Mouse (Mus musculus): ENCODE measurements around the gene Nudt3. TPM values are rescaled to one million over a fixed set of nuclear protein-coding genes. Genes with fewer than 3 reads are reported as not detected.

Nudt3 gene
- polyA plus RNA-seq, 1 experiment: 142 TPM

DNA sequence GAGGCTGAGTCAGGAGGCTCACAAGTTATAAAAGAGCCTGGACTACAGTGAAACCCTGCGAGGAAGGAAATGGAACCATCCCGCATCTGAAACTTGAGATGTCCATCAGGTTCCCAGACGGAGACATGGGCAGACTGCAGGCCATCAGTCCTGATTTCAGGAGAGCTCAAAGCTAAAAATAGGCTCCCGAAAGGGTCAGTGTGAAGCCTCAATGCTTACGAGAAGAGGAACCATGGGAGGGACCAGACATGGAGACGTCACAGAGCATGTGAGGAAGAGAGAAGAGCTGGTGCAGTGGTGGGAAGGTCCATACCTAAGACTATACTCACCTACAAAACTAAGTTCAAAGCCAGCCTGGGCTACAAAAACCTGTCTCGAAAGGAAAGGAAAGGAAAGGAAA, 7.9 kb downstream of the Nudt3 start:
- Histone ChIP-seq H3K4me3 (no peak overlapping the region), H3K27me3 (ENCODE audit: control insufficient read depth, insufficient read depth, insufficient read length) (no peaks in the 10 kb centered on the region), H3K79me2 (ENCODE audit: control insufficient read depth, insufficient read depth) (peaks cover 100% of the 10 kb centered on the region), H3ac (ENCODE audit: control insufficient read depth, insufficient read length) (no peak overlapping the region), H3K4me2 (ENCODE audit: low read depth) (no peak overlapping the region), H3K36me3 (ENCODE audit: control insufficient read depth, insufficient read depth) (peaks cover 3% of the 10 kb centered on the region)
- TF ChIP-seq POLR2AphosphoS2 (IDR thresholded peaks at IDR 0.05; ENCODE audit: insufficient read length, low read depth) (no peak), E2F4 (IDR thresholded peaks at IDR 0.05; ENCODE audit: insufficient read depth) (no peak), TCF3 (IDR thresholded peaks at IDR 0.05; ENCODE audit: insufficient read length, low read depth) (no peak), MYOG (IDR thresholded peaks at IDR 0.05; ENCODE audit: control insufficient read depth in 1 of 3, insufficient read depth in 1 of 3, insufficient read length in 2 of 3, low read depth in 2 of 3) (no peak), CEBPB (IDR thresholded peaks at IDR 0.05; ENCODE audit: insufficient read depth, poor library complexity, severe bottlenecking) (no peak), MAX (IDR thresholded peaks at IDR 0.05; ENCODE audit: low read depth) (no peak), POLR2A (IDR thresholded peaks at IDR 0.05; ENCODE audit: insufficient read length, low read depth) (no peak), REST (IDR thresholded peaks at IDR 0.05; ENCODE audit: insufficient read depth, insufficient read length) (no peak), USF1 (IDR thresholded peaks at IDR 0.05; ENCODE audit: low read depth) (no peak), SRF (IDR thresholded peaks at IDR 0.05; ENCODE audit: control insufficient read depth, insufficient read length, low read depth) (no peak)

DNA sequence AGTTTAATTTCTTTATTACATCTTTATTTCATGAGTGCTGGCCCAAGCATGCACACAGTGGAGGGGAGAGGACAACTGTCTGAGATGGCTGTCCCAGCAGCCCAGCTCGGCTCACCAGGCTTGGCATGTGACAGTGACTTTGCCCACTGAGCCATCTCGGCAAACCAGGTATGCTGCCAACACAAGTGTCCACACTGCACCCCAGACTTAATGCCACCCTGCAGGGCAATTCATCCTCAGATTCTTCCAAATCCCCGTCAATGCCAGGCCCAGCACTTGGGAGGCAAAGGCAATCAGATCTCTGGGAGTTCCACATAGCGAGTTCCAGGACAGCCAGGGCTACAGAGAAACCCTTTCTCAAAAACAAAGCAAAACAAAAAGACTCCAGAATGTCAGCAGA, 10.3 kb downstream of the Nudt3 start:
- Histone ChIP-seq H3K36me3 (ENCODE audit: control insufficient read depth, insufficient read depth) (peaks cover 3% of the 10 kb centered on the region), H3K79me2 (ENCODE audit: control insufficient read depth, insufficient read depth) (peaks cover 100% of the 10 kb centered on the region)

DNA sequence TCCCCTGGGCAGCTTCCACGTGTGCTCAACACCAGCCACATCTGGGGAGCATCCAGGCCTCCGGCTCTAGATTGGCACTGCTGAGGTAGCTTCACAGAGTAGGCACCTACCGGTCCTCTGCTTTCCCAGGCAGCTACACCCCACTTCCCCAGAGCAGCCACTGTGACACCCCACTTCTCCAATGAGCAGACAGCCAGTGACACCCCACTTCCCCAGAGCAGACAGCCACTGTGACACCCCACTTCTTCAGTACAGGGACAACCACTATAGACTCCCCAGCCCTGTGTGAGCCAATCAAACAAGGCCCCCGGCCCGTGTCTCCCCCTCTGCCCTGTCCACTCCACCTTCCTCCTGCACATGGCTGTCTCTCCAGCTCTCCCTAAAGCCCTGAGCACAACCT, 11.3 kb downstream of the Nudt3 start:
- Histone ChIP-seq H3K36me3 (ENCODE audit: control insufficient read depth, insufficient read depth) (no peaks in the 10 kb centered on the region), H3K4me3 (no peak overlapping the region), H3ac (ENCODE audit: control insufficient read depth, insufficient read length) (no peak overlapping the region), H3K4me2 (ENCODE audit: low read depth) (no peak overlapping the region), H3K27me3 (ENCODE audit: control insufficient read depth, insufficient read depth, insufficient read length) (no peaks in the 10 kb centered on the region), H3K79me2 (ENCODE audit: control insufficient read depth, insufficient read depth) (peaks cover 100% of the 10 kb centered on the region)
- TF ChIP-seq TCF3 (IDR thresholded peaks at IDR 0.05; ENCODE audit: insufficient read length, low read depth) (no peak), POLR2AphosphoS2 (IDR thresholded peaks at IDR 0.05; ENCODE audit: insufficient read length, low read depth) (no peak), MAX (IDR thresholded peaks at IDR 0.05; ENCODE audit: low read depth) (no peak), SRF (IDR thresholded peaks at IDR 0.05; ENCODE audit: control insufficient read depth, insufficient read length, low read depth) (no peak), REST (IDR thresholded peaks at IDR 0.05; ENCODE audit: insufficient read depth, insufficient read length) (no peak), MYOD1 (IDR thresholded peaks at IDR 0.05; ENCODE audit: control insufficient read depth in 1 of 3, insufficient read length in 2 of 3, low read depth in 2 of 3) (no peak), E2F4 (IDR thresholded peaks at IDR 0.05; ENCODE audit: insufficient read depth) (no peak), POLR2A (IDR thresholded peaks at IDR 0.05; ENCODE audit: insufficient read length, low read depth) (no peak), CEBPB (IDR thresholded peaks at IDR 0.05; ENCODE audit: insufficient read depth, poor library complexity, severe bottlenecking) (no peak), TCF12 (IDR thresholded peaks at IDR 0.05; ENCODE audit: insufficient read depth, poor library complexity, severe bottlenecking) (no peak), USF1 (IDR thresholded peaks at IDR 0.05; ENCODE audit: low read depth) (no peak), MYOG (IDR thresholded peaks at IDR 0.05; ENCODE audit: control insufficient read depth in 1 of 3, insufficient read depth in 1 of 3, insufficient read length in 2 of 3, low read depth in 2 of 3) (no peak)

More for the DNA sequence above, 10.3 kb downstream of the Nudt3 start:
- no peak for TF ChIP-seq E2F4 (IDR thresholded peaks at IDR 0.05; ENCODE audit: insufficient read depth)
- Histone ChIP-seq H3ac (ENCODE audit: control insufficient read depth, insufficient read length) (no peak overlapping the region), H3K4me3 (no peak overlapping the region), H3K27me3 (ENCODE audit: control insufficient read depth, insufficient read depth, insufficient read length) (no peaks in the 10 kb centered on the region), H3K4me2 (ENCODE audit: low read depth) (no peak overlapping the region)

DNA sequence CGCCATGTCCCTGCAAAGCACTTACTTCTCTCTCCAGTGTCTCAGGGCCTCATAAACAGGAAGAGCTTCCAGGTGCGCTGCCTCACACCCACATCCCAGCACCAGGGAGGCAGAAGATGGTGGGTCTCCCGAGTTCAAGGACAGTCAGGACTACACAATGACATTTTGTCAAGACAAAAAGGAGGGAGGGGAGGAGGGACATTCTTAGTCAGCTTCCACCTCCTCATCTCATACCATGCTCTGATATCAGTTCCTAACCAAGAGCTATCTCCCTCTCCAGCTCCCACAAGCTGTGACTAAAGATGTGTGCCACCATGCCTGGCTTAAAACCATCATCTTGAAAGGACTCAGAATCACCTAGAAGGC, 11.8 kb downstream of the Nudt3 start:
- no peak for TF ChIP-seq MYOG (IDR thresholded peaks at IDR 0.05; ENCODE audit: control insufficient read depth in 1 of 3, insufficient read depth in 1 of 3, insufficient read length in 2 of 3, low read depth in 2 of 3)
- Histone ChIP-seq H3K27me3 (ENCODE audit: control insufficient read depth, insufficient read depth, insufficient read length) (no peaks in the 10 kb centered on the region), H3K79me2 (ENCODE audit: control insufficient read depth, insufficient read depth) (peaks cover 100% of the 10 kb centered on the region), H3ac (ENCODE audit: control insufficient read depth, insufficient read length) (no peak overlapping the region), H3K4me2 (ENCODE audit: low read depth) (no peak overlapping the region), H3K4me3 (no peak overlapping the region), H3K36me3 (ENCODE audit: control insufficient read depth, insufficient read depth) (no peaks in the 10 kb centered on the region)

DNA sequence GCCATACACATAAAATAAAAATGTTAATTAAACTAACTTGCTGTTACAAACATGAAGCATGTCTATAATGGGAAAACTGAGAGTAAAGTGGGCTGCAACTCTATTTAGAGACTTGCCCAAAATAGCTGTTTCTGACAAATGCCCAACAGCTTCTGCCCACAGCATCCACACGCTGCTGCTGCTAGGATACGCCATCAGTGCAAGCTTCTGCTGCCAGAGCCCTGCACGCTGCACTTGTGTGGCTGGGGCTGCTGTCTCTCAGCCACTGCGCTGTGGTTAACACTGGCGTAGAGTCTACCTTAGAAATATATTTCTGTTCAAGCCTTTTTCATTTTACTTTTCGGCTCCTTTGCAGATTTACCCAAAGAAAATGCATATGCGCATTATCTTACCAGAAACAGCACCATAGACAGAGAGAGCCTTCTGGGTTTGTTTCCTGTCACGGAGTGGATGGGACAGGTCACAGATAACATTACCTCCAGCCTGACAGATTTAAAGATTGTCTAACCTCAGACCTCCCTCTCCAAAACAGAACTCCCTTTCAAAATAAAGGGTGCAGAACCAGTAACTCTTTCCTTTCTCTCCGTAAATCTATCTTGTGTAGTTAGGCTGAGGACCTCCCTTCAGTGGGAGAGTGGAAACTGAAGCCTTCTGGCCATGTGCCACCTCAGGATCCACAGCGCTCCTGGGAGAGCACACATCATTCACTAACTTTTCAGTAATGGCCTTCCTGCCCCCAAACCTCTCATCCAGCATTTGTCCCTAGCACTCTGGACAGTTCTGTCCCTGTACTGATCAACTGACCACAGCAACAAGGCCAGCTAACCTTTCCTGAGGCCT, 12.4 kb downstream of the Nudt3 start:
- Histone ChIP-seq H3K4me2 (ENCODE audit: low read depth) (no peak overlapping the region), H3K27me3 (ENCODE audit: control insufficient read depth, insufficient read depth, insufficient read length) (no peaks in the 10 kb centered on the region), H3K4me3 (no peak overlapping the region), H3K79me2 (ENCODE audit: control insufficient read depth, insufficient read depth) (peaks cover 100% of the 10 kb centered on the region), H3ac (ENCODE audit: control insufficient read depth, insufficient read length) (no peak overlapping the region), H3K36me3 (ENCODE audit: control insufficient read depth, insufficient read depth) (no peaks in the 10 kb centered on the region)
- TF ChIP-seq CEBPB (IDR thresholded peaks at IDR 0.05; ENCODE audit: insufficient read depth, poor library complexity, severe bottlenecking) (no peak), SRF (IDR thresholded peaks at IDR 0.05; ENCODE audit: control insufficient read depth, insufficient read length, low read depth) (no peak), MYOG (IDR thresholded peaks at IDR 0.05; ENCODE audit: control insufficient read depth in 1 of 3, insufficient read depth in 1 of 3, insufficient read length in 2 of 3, low read depth in 2 of 3) (no peak), POLR2AphosphoS2 (IDR thresholded peaks at IDR 0.05; ENCODE audit: insufficient read length, low read depth) (no peak), MAX (IDR thresholded peaks at IDR 0.05; ENCODE audit: low read depth) (no peak), E2F4 (IDR thresholded peaks at IDR 0.05; ENCODE audit: insufficient read depth) (no peak), MYOD1 (IDR thresholded peaks at IDR 0.05; ENCODE audit: control insufficient read depth in 1 of 3, insufficient read length in 2 of 3, low read depth in 2 of 3) (no peak), USF1 (IDR thresholded peaks at IDR 0.05; ENCODE audit: low read depth) (no peak), TCF12 (IDR thresholded peaks at IDR 0.05; ENCODE audit: insufficient read depth, poor library complexity, severe bottlenecking) (no peak), REST (IDR thresholded peaks at IDR 0.05; ENCODE audit: insufficient read depth, insufficient read length) (no peak), TCF3 (IDR thresholded peaks at IDR 0.05; ENCODE audit: insufficient read length, low read depth) (no peak), POLR2A (IDR thresholded peaks at IDR 0.05; ENCODE audit: insufficient read length, low read depth) (no peak)
